Mouse (Mus musculus) erythroblast, embryonic 14.5 days (primary cell): ENCODE data around the gene Arrdc4. TPM values are rescaled to one million over a fixed set of nuclear protein-coding genes. Genes with fewer than 3 reads are reported as not detected.

Source experiments
- H3K27me3 ChIP-seq: 2 replicates; pipeline ENCODE4 v1.6.1; 2012; ENCODE audit warnings: inconsistent platforms; ENCODE audit not compliant: control insufficient read depth
- H3K36me3 ChIP-seq: 2 replicates; pipeline ENCODE4 v1.6.1; 2012; ENCODE audit warnings: mild to moderate bottlenecking, inconsistent platforms; ENCODE audit not compliant: control insufficient read depth
- H3K4me1 ChIP-seq: 2 replicates; pipeline ENCODE4 v1.6.1; 2012; ENCODE audit warnings: inconsistent platforms; ENCODE audit not compliant: control insufficient read depth
- H3K4me3 ChIP-seq: replicated peaks from 2 replicates; pipeline ENCODE3; 2012; ENCODE audit warnings: moderate library complexity, mild to moderate bottlenecking, inconsistent platforms
- H3K9me3 ChIP-seq: 2 replicates; pipeline ENCODE4 v1.6.1; 2012; ENCODE audit warnings: low read length, inconsistent platforms, mixed read lengths; ENCODE audit not compliant: control insufficient read depth
- GATA1 ChIP-seq: IDR thresholded peaks from 2 replicates; pipeline ENCODE4 v1.6.1; 2012; ENCODE audit warnings: low read length, inconsistent platforms, mixed read lengths
- TAL1 ChIP-seq: IDR thresholded peaks from 3 replicates; pipeline ENCODE4 v1.6.1; 2012; ENCODE audit warnings: low read length, inconsistent platforms, mixed read lengths
- polyA plus RNA-seq: library from polyadenylated mRNA; stranded (reverse); fragments of >175 nt; gene quantifications from 2 replicates; pipeline ENCODE4 v1.2.3, GENCODE M21; 2012

Arrdc4 gene
- polyA plus RNA-seq, 1 experiment: 0.16 TPM

GRCm38 (mm10) chr7:68717498-68717897, 31.5 kb downstream of the Arrdc4 start:
- H3K27me3 ChIP-seq: no peaks in the 10 kb centered on the region
- H3K9me3 ChIP-seq: no peaks in the 10 kb centered on the region
- no peaks in the 10 kb centered on the region for H3K36me3 ChIP-seq
- H3K4me3 ChIP-seq: no peak overlapping the region
- no peaks in the 10 kb centered on the region for H3K4me1 ChIP-seq
- TF ChIP-seq GATA1 (no peak), TAL1 (no peak)

- Histone ChIP-seq H3K36me3 (no peaks in the 10 kb centered on the region), H3K4me3 (no peak overlapping the region), H3K4me1 (no peaks in the 10 kb centered on the region), H3K27me3 (no peaks in the 10 kb centered on the region), H3K9me3 (no peaks in the 10 kb centered on the region)
- no peak for TF ChIP-seq GATA1
- no peak for TF ChIP-seq TAL1
Measured at GRCm38 (mm10) chr7:68716926-68717325, 32.1 kb downstream of the Arrdc4 start.

DNA sequence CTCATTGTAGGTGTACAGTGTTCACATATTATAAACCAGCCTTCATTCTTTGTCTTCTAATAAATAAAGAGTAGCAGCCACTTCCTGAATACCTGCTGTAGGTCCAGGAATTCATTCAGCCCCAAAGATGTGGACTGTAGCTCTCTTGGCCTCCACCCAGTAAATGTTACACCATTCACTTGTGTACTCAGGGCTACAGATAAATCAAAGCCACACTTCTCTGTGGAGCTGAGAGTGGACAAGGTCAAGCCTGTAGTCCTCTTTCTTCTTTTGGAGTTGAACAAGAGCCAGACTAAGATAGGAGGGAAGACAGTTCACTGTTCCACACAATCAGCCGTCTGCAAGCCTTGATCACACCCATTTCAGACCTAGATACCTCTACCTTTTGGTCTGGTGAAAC, 36.1 kb downstream of the Arrdc4 start:
- H3K4me1 ChIP-seq: no peaks in the 10 kb centered on the region
- no peak overlapping the region for H3K4me3 ChIP-seq
- no peaks in the 10 kb centered on the region for H3K36me3 ChIP-seq
- H3K27me3 ChIP-seq: no peaks in the 10 kb centered on the region
- no peak for TF ChIP-seq GATA1
- no peak for TF ChIP-seq TAL1
- no peaks in the 10 kb centered on the region for H3K9me3 ChIP-seq

GRCm38 (mm10) chr7:68712425-68712824, 36.6 kb downstream of the Arrdc4 start:
- no peaks in the 10 kb centered on the region for H3K9me3 ChIP-seq
- H3K36me3 ChIP-seq: no peaks in the 10 kb centered on the region
- TF ChIP-seq GATA1 (no peak), TAL1 (no peak)
- H3K27me3 ChIP-seq: no peaks in the 10 kb centered on the region
- no peaks in the 10 kb centered on the region for H3K4me1 ChIP-seq
- H3K4me3 ChIP-seq: no peak overlapping the region

- Histone ChIP-seq H3K4me3 (no peak overlapping the region), H3K36me3 (no peaks in the 10 kb centered on the region), H3K27me3 (no peaks in the 10 kb centered on the region), H3K9me3 (no peaks in the 10 kb centered on the region; the same call in 1 of the 2 replicates), H3K4me1 (no peaks in the 10 kb centered on the region)
- TF ChIP-seq TAL1 (no peak), GATA1 (no peak)
Measured at GRCm38 (mm10) chr7:68709319-68709573, 39.8 kb downstream of the Arrdc4 start.

DNA sequence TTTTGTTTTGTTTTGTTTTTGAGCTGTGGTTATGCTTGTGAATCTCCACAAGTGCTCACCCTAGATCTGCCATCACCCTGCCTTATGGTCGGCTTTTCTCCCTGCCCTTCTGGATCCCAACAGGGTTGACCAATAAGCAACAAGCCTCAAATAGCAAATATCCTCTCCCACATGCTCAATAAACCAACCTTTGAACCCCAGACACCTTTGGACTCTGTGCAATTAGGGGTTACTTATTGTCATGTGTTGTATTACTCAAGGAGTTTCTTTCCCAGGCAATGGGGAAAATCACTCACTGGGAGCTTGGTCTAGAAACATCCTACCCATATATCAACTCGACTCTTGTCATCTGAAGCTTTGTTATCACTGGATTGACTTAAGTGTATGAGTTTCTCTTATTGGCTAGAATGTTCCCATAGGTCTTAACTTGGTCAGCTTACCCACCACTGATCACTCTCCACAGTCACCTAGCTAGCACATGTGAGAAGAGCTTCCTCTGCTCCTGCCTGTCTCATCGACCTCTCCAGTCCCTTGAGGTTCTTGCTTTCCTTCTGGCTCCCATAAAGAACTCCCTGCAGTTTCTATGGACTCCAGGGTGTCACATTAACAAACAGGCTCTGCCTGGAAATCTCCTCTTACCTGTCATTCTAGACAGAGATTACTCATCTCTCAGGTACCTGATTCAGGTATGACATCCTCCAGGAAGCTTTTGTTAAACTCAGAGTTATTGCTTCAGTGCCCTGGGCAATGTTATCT, 40.3 kb downstream of the Arrdc4 start:
- Histone ChIP-seq H3K27me3 (no peaks in the 10 kb centered on the region), H3K4me1 (no peaks in the 10 kb centered on the region), H3K4me3 (no peak overlapping the region), H3K9me3 (no peaks in the 10 kb centered on the region; the same call in 1 of the 2 replicates), H3K36me3 (no peaks in the 10 kb centered on the region)
- no peak for TF ChIP-seq TAL1
- TF ChIP-seq GATA1: no peak

- Histone ChIP-seq H3K27me3 (no peaks in the 10 kb centered on the region), H3K4me3 (no peak overlapping the region), H3K9me3 (no peaks in the 10 kb centered on the region; the same call in 1 of the 2 replicates), H3K4me1 (no peaks in the 10 kb centered on the region), H3K36me3 (no peaks in the 10 kb centered on the region)
- no peak for TF ChIP-seq TAL1
- TF ChIP-seq GATA1: no peak
Measured at GRCm38 (mm10) chr7:68705162-68705561, 43.9 kb downstream of the Arrdc4 start.

GRCm38 (mm10) chr7:68697313-68697712, 51.7 kb downstream of the Arrdc4 start:
- no peak for TF ChIP-seq TAL1
- TF ChIP-seq GATA1: no peak
- no peaks in the 10 kb centered on the region for H3K27me3 ChIP-seq

GRCm38 (mm10) chr7:68696908-68697307, 52.1 kb downstream of the Arrdc4 start:
- no peak for TF ChIP-seq GATA1
- no peak for TF ChIP-seq TAL1
- Histone ChIP-seq H3K9me3 (no peaks in the 10 kb centered on the region), H3K4me3 (no peak overlapping the region), H3K27me3 (no peaks in the 10 kb centered on the region), H3K36me3 (no peaks in the 10 kb centered on the region), H3K4me1 (no peaks in the 10 kb centered on the region)

More at GRCm38 (mm10) chr7:68697313-68697712, 51.7 kb downstream of the Arrdc4 start:
- no peak overlapping the region for H3K4me3 ChIP-seq
- no peaks in the 10 kb centered on the region for H3K9me3 ChIP-seq
- no peaks in the 10 kb centered on the region for H3K36me3 ChIP-seq
- H3K4me1 ChIP-seq: no peaks in the 10 kb centered on the region

GRCm38 (mm10) chr7:68696446-68696845, 52.6 kb downstream of the Arrdc4 start:
- no peaks in the 10 kb centered on the region for H3K36me3 ChIP-seq
- no peak overlapping the region for H3K4me3 ChIP-seq
- no peaks in the 10 kb centered on the region for H3K9me3 ChIP-seq
- H3K27me3 ChIP-seq: no peaks in the 10 kb centered on the region
- TF ChIP-seq TAL1 (no peak), GATA1 (no peak)
- no peaks in the 10 kb centered on the region for H3K4me1 ChIP-seq
